Mouse (Mus musculus): ENCODE measurements around the gene Osbpl5.

- TF ChIP-seq ZNF384 (IDR thresholded peaks at IDR 0.05; ENCODE audit: low read depth, low read length) (no peak), HCFC1 (IDR thresholded peaks at IDR 0.05; ENCODE audit: borderline replicate concordance, insufficient read depth, low read length) (no peak), CHD2 (IDR thresholded peaks at IDR 0.05; ENCODE audit: low read depth, low read length) (no peak), MAFK (IDR thresholded peaks at IDR 0.05; ENCODE audit: insufficient read depth, low read depth, low read length) (no peak), ZC3H11A (IDR thresholded peaks at IDR 0.05; ENCODE audit: borderline replicate concordance, low read depth, low read length) (no peak)
Measured at GRCm38 (mm10) chr7:143663470-143663869, 93.3 kb downstream of the Osbpl5 start.

Measured in ES-E14 (cell line).